Mouse (Mus musculus) small intestine, adult 2 months (tissue): ENCODE measurements around the gene Xpo5. TPM values are rescaled to one million over a fixed set of nuclear protein-coding genes. Genes with fewer than 3 reads are reported as not detected.

Experiments
- H3K27ac ChIP-seq: fragments of 200-500 bp; 2 replicates; pipeline ENCODE4 v1.5.1; 2012; ENCODE audit warnings: low read depth, low read length, control low read depth, inconsistent platforms; ENCODE audit not compliant: insufficient read depth
- H3K27me3 ChIP-seq: fragments of 200-500 bp; 2 replicates; pipeline ENCODE4 v1.6.1; 2012; ENCODE audit warnings: mild to moderate bottlenecking, moderate library complexity, low read length, inconsistent platforms; ENCODE audit not compliant: control insufficient read depth, insufficient read depth
- H3K36me3 ChIP-seq: fragments of 200-500 bp; 2 replicates; pipeline ENCODE4 v1.6.1; 2012; ENCODE audit warnings: mild to moderate bottlenecking, low read length, control low read depth, inconsistent platforms; ENCODE audit not compliant: control insufficient read depth, insufficient read depth
- H3K4me1 ChIP-seq: fragments of 200-500 bp; 2 replicates; pipeline ENCODE4 v1.6.1; 2012; ENCODE audit warnings: low read length, inconsistent platforms, mixed read lengths; ENCODE audit not compliant: control insufficient read depth, insufficient read depth, insufficient read length
- H3K4me3 ChIP-seq: fragments of 200-500 bp; 2 replicates; pipeline ENCODE4 v1.5.1; 2012; ENCODE audit warnings: low read depth, mild to moderate bottlenecking, control low read depth, inconsistent platforms, low read length, moderate library complexity
- CTCF ChIP-seq: fragments of 200-500 bp; IDR thresholded peaks from 2 replicates; pipeline ENCODE4 v1.5.1; 2012; ENCODE audit warnings: low read depth, mild to moderate bottlenecking, control low read depth, inconsistent platforms, low read length, moderate library complexity, mixed read lengths; ENCODE audit not compliant: insufficient replicate concordance, insufficient read length; ENCODE audit errors: extremely low read depth
- POLR2A ChIP-seq: fragments of 200-500 bp; IDR thresholded peaks from 2 replicates; pipeline ENCODE4 v1.6.1; 2012; ENCODE audit warnings: low read depth, mild to moderate bottlenecking, control low read depth, inconsistent platforms, low read length, moderate library complexity
- WGBS: fragments of 180-500 bp; shearing (Covaris S2); methylation state at CpG from one replicate; pipeline ENCODE4 v1.1.7; 2018; 5-methylcytosine and 5-hydroxymethylcytosine counted together
- polyA plus RNA-seq: library from polyadenylated mRNA; depleted of rRNA; stranded (reverse); fragments of >200 nt; gene quantifications from 2 replicates; pipeline ENCODE4 v1.2.3, GENCODE M21; 2012

The Xpo5 gene
- polyA plus RNA-seq, 1 experiment, result 8.4 TPM

- Histone ChIP-seq H3K27me3 (no peaks in the 10 kb centered on the region), H3K36me3 (peaks cover 4% of the 10 kb centered on the region; the same call in 1 of the 2 replicates), H3K27ac (no peak overlapping the region), H3K4me1 (peaks cover 2% of the 10 kb centered on the region; the same call in 1 of the 2 replicates), H3K4me3 (no peak overlapping the region)
- TF ChIP-seq POLR2A, result no peak
- TF ChIP-seq CTCF, result no peak
- WGBS, result 46% methylated on average over 6 of the region's 6 CpGs
Observed at GRCm38 (mm10) chr17:46201151-46201550, 1.4 kb upstream of the Xpo5 start.

- TF ChIP-seq CTCF, result no peak
- TF ChIP-seq POLR2A, result no peak
- Histone ChIP-seq H3K27ac (peak overlapping the region; percentile 31), H3K4me1 (peaks cover 2% of the 10 kb centered on the region; the same call in 1 of the 2 replicates), H3K27me3 (no peaks in the 10 kb centered on the region), H3K36me3 (peaks cover 7% of the 10 kb centered on the region; the same call in 1 of the 2 replicates), H3K4me3 (peak overlapping the region; percentile 84)
- WGBS, result under 1% methylated on average over 20 of the region's 20 CpGs
Observed at GRCm38 (mm10) chr17:46203078-46203477, 496 bp downstream of the Xpo5 start.

GRCm38 (mm10) chr17:46206676-46207075 is 4.1 kb downstream of the Xpo5 start:
- Histone ChIP-seq H3K27ac (no peak overlapping the region), H3K4me3 (no peak overlapping the region), H3K4me1 (peaks cover 2% of the 10 kb centered on the region; the same call in 1 of the 2 replicates), H3K27me3 (no peaks in the 10 kb centered on the region), H3K36me3 (peaks cover 15% of the 10 kb centered on the region)
- no peak for TF ChIP-seq CTCF
- TF ChIP-seq POLR2A, result no peak

GRCm38 (mm10) chr17:46210550-46210949 is 8.0 kb downstream of the Xpo5 start:
- no peak overlapping the region for H3K4me3 ChIP-seq
- WGBS, result 48% methylated on average over 3 of the region's 3 CpGs

GRCm38 (mm10) chr17:46221601-46222000 is 19.0 kb downstream of the Xpo5 start:
- no peak overlapping the region for H3K4me3 ChIP-seq

More at GRCm38 (mm10) chr17:46210550-46210949, 8.0 kb downstream of the Xpo5 start:
- H3K27me3 ChIP-seq, result no peaks in the 10 kb centered on the region
- TF ChIP-seq CTCF (no peak), POLR2A (no peak)
- H3K4me1 ChIP-seq, result no peaks in the 10 kb centered on the region
- H3K36me3 ChIP-seq, result peaks cover 36% of the 10 kb centered on the region
- H3K27ac ChIP-seq, result no peak overlapping the region

GRCm38 (mm10) chr17:46227576-46227975 is 25.0 kb downstream of the Xpo5 start:
- H3K36me3 ChIP-seq, result peaks cover 71% of the 10 kb centered on the region
- TF ChIP-seq POLR2A (no peak), CTCF (no peak)
- WGBS, result 93% methylated on average over 7 of the region's 7 CpGs

More at GRCm38 (mm10) chr17:46221601-46222000, 19.0 kb downstream of the Xpo5 start:
- Histone ChIP-seq H3K4me1 (no peaks in the 10 kb centered on the region), H3K27ac (no peak overlapping the region), H3K27me3 (no peaks in the 10 kb centered on the region), H3K36me3 (peaks cover 74% of the 10 kb centered on the region)
- WGBS, result 88% methylated on average over 3 of the region's 3 CpGs
- TF ChIP-seq POLR2A, result no peak
- TF ChIP-seq CTCF, result no peak

GRCm38 (mm10) chr17:46236067-46236466 is 33.5 kb downstream of the Xpo5 start:
- no peak for TF ChIP-seq CTCF
- TF ChIP-seq POLR2A, result no peak
- no peaks in the 10 kb centered on the region for H3K27me3 ChIP-seq

More at GRCm38 (mm10) chr17:46227576-46227975, 25.0 kb downstream of the Xpo5 start:
- Histone ChIP-seq H3K27ac (no peak overlapping the region), H3K4me1 (no peaks in the 10 kb centered on the region), H3K4me3 (no peak overlapping the region), H3K27me3 (no peaks in the 10 kb centered on the region)

More at GRCm38 (mm10) chr17:46236067-46236466, 33.5 kb downstream of the Xpo5 start:
- WGBS, result 94% methylated on average over 1 of the region's 1 CpGs
- peaks cover 52% of the 10 kb centered on the region for H3K36me3 ChIP-seq
- no peak overlapping the region for H3K27ac ChIP-seq
- no peaks in the 10 kb centered on the region for H3K4me1 ChIP-seq
- H3K4me3 ChIP-seq, result no peak overlapping the region
